Mouse (Mus musculus): ENCODE measurements around the gene Timm10. TPM values are rescaled to one million over a fixed set of nuclear protein-coding genes. Genes with fewer than 3 reads are reported as not detected.

Gene Timm10
- polyA plus RNA-seq, 1 experiment, result 40.7 TPM

DNA sequence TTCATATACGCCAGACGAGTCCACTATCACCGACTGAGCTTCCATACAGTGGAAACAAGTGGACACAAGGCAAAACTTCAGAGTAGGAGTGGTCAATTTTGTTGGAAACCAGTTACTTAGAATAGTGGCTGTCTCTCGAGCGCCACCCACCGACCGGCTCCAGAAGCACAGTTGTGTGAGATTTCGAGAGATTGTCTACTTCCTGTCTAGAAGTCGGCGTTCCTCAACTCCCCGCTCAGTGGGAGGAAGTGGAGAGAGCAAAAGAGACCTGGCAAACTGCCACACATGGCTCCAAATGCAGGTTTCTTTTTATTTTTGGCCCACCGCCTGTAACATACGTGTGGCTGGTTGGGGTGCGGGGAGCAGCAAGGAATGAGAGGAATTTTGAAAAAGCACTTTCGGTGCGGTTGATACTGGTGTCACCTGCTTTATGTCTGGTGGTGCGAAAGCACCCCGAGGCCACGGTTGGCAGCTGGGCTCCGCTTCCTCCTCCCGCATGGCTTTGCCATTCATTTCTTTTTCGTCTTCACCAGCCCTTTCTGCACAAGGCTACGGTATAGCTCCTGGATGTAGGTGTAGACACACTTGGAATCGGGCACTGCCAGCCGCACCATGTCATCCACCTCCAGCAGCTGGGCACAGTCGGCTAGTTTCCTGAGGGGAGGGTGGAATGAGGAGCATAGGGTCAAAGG is 15.8 kb upstream of the Timm10 start:
- 49% methylated on average over 26 of the region's 26 CpGs for WGBS

DNA sequence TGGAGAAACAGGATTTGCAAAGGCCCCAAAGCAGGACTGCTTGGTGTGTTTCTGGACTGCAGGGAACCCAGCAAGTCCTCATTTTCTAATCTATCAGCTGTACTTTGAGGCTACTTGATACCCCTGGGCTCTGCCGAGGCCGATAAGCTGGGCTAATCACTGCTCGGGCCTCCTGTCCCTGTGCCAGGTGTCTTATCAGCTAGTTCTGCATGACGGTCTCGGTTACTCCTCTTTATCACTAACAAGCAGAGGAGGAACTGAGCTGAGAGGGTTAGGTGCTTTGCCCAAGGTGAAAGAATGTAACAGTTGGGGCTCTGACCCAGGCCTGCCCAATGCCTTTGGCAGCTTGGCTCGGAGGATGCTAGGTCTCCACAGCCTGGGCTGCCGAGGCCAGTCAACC is 14.9 kb upstream of the Timm10 start:
- no peak for DNase-seq (ENCODE audit: low read depth, low spot score)
- 70% methylated on average over 7 of the region's 7 CpGs for WGBS

More for the DNA sequence above, 15.8 kb upstream of the Timm10 start:
- peak; percentile 22 for DNase-seq (ENCODE audit: low read depth, low spot score)

DNA sequence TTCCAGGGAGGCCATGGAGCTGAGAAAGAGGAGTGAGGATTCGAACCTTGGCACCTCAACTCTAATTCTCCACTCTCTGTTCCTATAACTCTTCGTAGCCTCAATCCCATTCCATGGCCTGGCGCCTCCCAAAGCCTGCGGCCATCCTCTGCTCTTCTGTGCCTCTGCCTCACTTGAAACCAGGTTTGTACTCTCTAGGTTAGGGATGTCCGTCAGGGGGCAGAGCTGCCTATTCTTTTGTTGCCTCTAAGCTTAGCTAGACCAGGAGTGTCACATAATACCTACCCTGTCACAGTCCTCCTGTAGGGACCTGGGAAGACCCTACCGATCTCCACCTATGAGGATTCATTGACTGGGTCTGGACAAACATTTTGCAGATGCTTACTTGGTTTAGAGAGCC is 14.1 kb upstream of the Timm10 start:
- DNase-seq (ENCODE audit: low read depth, low spot score), result no peak
- 87% methylated on average over 6 of the region's 6 CpGs for WGBS

- 41% methylated on average over 3 of the region's 3 CpGs for WGBS
Observed at GRCm38 (mm10) chr2:84819861-84820260, 6.9 kb upstream of the Timm10 start.

GRCm38 (mm10) chr2:84822552-84822951 is 4.2 kb upstream of the Timm10 start, which contains the start of gene Smtnl1:
Gene Smtnl1 (minus strand): TSS chr2:84822652.
- 36% methylated on average over 13 of the region's 13 CpGs for WGBS
- no peak for DNase-seq (ENCODE audit: low read depth, low spot score)

More at GRCm38 (mm10) chr2:84819861-84820260, 6.9 kb upstream of the Timm10 start:
- no peak for DNase-seq (ENCODE audit: low read depth, low spot score)

DNA sequence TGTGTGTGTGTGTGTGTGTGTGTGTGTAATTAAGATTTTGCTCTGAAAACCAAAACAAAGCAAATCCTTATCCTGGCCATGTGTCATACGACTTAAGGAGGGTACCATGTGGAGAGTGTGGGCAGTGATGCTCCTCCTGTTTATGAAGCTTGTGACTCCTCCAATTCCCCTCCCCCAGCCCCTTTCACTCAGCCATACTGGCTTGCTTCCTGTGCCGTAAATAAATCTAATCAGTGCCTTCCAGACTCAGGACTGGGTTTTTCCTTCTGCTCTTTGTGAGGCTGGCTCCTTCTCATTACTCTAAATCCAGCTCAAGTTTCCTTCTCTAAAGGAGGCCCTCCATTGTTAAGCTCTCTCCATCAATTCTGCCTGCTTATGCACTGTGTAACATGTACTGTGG is 3.6 kb upstream of the Timm10 start:
- WGBS, result 24% methylated on average over 2 of the region's 2 CpGs
- no peak for DNase-seq (ENCODE audit: low read depth, low spot score)

DNA sequence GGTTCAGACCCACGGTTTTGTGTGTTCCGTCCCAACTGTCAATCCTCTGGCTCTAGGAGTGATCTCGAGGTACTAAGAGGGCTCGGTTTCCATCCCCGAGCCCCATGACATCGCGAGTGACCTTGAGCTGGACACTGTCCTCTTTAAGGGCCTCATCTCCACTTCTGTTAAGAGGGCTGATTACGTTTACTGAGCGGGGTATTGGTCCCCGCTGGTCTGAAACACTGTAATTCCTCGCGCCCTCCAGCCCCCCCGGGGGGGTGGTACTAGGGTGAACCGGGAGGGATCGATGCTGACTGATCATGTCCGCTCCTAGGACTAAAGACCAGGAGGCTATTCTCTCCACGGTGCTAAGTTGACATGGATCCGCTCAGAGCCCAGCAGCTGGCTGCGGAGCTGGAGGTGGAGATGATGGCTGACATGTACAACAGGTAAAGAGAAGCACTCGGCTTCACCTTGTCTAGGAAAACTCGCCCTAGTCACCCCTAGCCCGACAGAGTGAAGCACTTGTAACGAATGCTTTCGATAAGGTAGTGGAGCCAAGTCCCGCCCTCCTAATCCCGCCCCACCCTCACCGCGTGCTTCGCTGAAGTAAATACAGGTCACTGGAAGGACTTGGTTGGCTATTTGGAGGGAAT is 605 bp downstream of the Timm10 start:
- WGBS, result under 1% methylated on average over 29 of the region's 29 CpGs
- DNase-seq (ENCODE audit: low read depth, low spot score), result no peak

DNA sequence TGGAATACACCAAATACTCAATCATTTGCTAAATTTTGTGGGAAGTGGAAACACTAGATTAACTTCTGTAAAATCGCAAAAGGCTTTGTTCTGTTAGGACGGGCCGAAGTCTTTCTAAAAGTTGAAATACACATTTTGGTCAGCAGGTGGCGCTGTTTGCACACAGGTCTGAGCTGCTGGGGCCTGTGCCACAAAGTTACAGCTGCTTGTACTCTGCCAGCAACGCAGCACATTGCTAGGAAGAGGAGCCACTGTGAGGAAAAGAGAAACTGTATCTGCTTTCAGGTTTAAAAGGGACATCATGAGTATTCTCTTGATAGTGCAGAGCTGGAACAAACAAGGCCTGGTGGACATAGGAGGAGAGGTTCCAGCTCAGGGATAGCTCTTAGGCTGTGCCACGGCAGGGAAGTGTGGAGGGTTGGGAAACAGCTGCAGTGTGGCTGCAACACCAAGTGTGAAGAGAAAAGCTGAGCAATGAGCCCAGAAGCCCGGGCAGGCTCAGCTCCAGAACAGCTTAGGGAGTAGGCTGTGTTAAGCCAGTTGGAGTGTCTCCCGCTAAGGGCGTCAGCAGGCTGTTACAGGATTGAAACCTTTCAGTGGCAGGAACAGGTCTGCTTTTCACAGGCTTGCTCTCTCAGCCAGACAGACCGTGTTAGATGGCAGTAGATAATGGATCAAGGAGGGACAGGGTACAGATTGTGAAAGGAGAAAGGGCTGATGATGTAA is 5.0 kb downstream of the Timm10 start:
- DNase-seq (ENCODE audit: low read depth, low spot score), result no peak

GRCm38 (mm10) chr2:84837107-84837506 is 10.3 kb downstream of the Timm10 start:
- 29% methylated on average over 8 of the region's 8 CpGs for WGBS
- no peak for DNase-seq (ENCODE audit: low read depth, low spot score)

More for the DNA sequence above, 5.0 kb downstream of the Timm10 start:
- 25% methylated on average over 10 of the region's 10 CpGs for WGBS

- DNase-seq (ENCODE audit: low read depth, low spot score), result no peak
- WGBS, result 34% methylated on average over 9 of the region's 9 CpGs
Observed at GRCm38 (mm10) chr2:84837817-84838592, 11.2 kb downstream of the Timm10 start.

DNA sequence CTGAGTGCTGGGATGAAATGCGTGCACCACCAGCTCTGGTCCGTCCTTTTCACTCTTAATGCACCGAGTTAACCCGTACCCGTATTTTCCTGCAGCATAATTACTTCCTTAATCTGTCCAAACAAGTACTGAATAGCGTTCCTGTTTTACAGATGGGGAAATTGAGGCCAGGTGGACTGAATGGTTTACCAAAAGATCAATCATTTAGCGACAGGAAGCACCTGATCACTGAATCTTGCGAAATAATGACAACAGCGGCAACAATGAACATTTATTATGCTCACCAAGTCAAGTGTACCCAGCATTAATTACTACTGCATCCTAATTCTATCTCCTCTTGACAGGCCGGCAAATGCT is 11.8 kb downstream of the Timm10 start, which contains the start of gene Slc43a1:
Gene Slc43a1 (plus strand): TSS at position 258 of the 357 bp plus-strand sequence.
- no peak for DNase-seq (ENCODE audit: low read depth, low spot score)
- WGBS, result 29% methylated on average over 10 of the region's 10 CpGs

- WGBS, result 2% methylated on average over 47 of the region's 47 CpGs
- DNase-seq (ENCODE audit: low read depth, low spot score), result no peak
Observed at GRCm38 (mm10) chr2:84838993-84839980, 12.5 kb downstream of the Timm10 start.

DNA sequence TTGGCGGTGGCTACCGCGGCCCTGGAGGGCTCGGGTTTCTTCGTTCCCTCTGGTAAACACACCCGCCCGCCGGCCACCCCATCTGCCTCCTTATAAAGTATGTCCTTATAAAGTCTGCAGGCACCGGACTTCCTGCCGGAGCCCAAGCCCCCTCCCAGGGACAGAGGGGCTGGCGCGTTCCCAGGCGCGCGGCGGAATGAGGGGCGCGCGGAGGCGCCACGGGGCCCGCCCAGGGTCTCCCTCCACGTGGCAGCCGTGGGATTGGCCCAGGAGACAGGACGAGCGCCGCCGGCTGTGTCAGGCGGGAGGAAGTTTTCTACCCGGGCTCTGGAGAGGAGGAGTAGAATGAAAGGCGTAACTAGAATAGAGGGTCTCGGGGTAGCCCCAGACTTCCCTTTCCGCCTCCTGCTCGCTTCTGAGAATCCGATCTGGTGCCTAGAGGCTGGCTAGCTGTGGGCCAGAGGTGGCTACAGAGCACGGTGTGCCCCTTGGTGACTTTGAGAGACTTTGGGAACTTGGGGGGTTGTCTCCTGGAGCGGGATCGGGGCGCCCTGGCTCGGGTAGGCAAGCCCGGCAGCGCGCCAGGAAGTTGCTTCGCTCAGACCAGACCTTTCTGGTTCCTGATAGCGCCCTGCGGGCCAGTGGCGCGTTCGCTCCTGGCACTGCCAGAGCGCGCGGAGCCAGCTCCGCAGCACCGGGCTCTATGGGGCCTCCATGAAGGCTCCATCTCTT is 13.4 kb downstream of the Timm10 start:
- no peak for DNase-seq (ENCODE audit: low read depth, low spot score)
- WGBS, result 1% methylated on average over 54 of the region's 54 CpGs

GRCm38 (mm10) chr2:84840748-84841563 is 14.2 kb downstream of the Timm10 start:
- 10% methylated on average over 17 of the region's 17 CpGs for WGBS
- no peak for DNase-seq (ENCODE audit: low read depth, low spot score)

GRCm38 (mm10) chr2:84841905-84842304 is 15.1 kb downstream of the Timm10 start:
- DNase-seq (ENCODE audit: low read depth, low spot score), result no peak

DNA sequence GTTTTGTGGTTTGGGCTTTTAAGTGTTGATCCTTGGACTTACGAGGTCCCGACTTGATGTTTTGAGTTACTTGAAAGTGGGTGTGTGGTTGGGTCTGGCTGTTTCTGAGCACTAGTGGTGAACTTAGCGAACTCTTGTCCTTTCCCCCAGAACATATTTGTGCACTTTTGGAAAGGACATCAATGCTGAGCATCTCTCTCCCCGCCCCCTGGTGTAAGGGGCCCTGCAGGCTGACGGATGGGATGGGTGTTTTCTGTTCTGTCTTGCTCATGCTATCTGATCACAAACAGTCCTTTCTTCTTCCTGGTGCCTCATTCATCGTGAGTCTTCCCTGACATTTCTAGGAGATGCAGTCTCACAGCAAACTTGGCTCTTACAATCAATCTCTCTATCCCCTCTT is 16.9 kb downstream of the Timm10 start:
- WGBS, result 77% methylated on average over 6 of the region's 6 CpGs

GRCm38 (mm10) chr2:84845226-84845625 is 18.4 kb downstream of the Timm10 start:
- 46% methylated on average over 1 of the region's 1 CpGs for WGBS
- no peak for DNase-seq (ENCODE audit: low read depth, low spot score)

More for the DNA sequence above, 16.9 kb downstream of the Timm10 start:
- no peak for DNase-seq (ENCODE audit: low read depth, low spot score)

Data from large intestine, adult 2 months (tissue).